Mouse (Mus musculus): ENCODE measurements around the gene Galnt18.

DNA sequence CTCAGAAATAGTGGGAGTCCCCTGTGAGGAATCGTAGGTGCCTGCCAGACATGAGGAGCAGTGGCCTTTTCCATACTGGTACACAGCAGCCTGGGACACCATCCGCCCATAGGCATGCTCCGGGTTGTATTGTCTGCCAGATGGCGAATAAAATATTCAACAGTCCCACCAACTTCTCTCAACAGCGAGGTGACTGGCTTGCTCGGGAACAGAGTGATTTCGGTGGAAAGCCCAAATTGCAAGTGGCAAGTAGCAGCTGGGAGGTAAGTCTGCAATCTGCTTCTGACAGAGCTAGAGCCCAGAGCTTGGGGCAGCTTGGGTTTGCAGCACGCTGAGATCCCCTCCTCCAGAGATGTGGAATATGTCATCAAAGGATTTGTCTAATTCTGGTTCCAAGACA, 5.7 kb upstream of the Galnt18 start:
- TF ChIP-seq CTCF (IDR thresholded peaks at IDR 0.05; ENCODE audit: low read depth) (no peak), EP300 (IDR thresholded peaks at IDR 0.05; ENCODE audit: low read depth) (no peak)
